Mouse (Mus musculus): ENCODE data around the gene Arhgap23. TPM values are rescaled to one million over a fixed set of nuclear protein-coding genes. Genes with fewer than 3 reads are reported as not detected.
A peak's percentile ranks its signal among the peaks of the same experiment; 100 is the strongest.

Arhgap23 gene
- 2.7 and 4.0 TPM in 2 replicates for polyA plus RNA-seq (2016; fragmentation: Nextera tagmentation; extraction: Ambion mirVana)

DNA sequence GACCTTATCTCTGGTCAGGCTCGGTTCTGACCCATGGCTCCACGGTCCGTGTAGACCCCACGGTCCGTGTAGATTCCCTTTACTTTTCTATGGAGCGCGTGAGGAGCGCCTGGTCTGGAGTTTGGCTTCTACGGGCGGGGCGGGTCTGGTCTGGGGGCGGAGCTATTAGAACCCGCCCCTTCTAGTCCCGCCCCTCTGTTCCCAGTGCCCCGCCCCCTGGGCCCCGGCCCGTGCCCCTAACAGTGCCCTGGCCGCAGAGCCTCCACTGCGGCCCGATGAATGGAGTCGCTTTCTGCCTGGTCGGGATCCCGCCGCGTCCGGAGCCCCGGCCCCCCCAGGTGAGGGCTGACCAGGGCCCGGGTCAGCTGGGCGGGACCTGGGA is at the start of gene Arhgap23:
TSS of gene Arhgap23 (plus strand) at position 204 of the 382 bp plus-strand sequence.
- H3K36me3 ChIP-seq: no peaks in the 10 kb centered on the region
- peak within 1 kb of the TSS; percentile 88 for H3K27ac ChIP-seq
- H3K9me3 ChIP-seq: no peaks in the 10 kb centered on the region
- H3K27me3 ChIP-seq (ENCODE audit: insufficient read depth, poor library complexity, severe bottlenecking): peaks cover 53% of the 10 kb centered on the region
- peak within 1 kb of the TSS; percentile 78 for H3K4me3 ChIP-seq
- DNase-seq (ENCODE audit: low spot score): peak; percentile 87
- WGBS: 1% methylated on average over 29 of the region's 29 CpGs
- peaks cover 59% of the 10 kb centered on the region for H3K4me1 ChIP-seq (replicated peaks)

DNA sequence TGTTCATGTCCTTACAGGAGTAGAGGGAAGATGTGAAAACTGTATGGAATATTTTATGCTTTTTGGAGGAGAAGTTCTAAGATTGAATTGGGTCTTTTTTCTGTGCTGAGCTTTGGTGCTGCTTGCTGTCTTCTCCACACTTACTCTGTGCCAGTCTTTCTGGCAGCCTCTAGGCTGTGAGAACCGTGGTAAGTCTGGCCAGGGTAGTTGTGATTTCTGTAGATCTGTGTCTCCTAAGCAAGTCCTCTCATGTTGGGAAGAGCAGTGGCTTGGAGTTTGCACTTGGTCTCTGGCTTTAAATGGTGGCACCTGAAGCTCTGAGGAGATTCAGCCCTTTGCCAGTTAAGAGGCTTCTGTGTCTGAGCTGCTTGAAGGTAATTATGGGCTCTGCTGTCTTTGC is 49.8 kb upstream of the Arhgap23 start:
- 0 out of 2 replicates have a peak overlapping the region, but pooled peaks have one; percentile 1 for H3K4me3 ChIP-seq
- peaks cover 9% of the 10 kb centered on the region for H3K36me3 ChIP-seq
- H3K27me3 ChIP-seq (ENCODE audit: insufficient read depth, poor library complexity, severe bottlenecking): no peaks in the 10 kb centered on the region
- 85% methylated on average over 1 of the region's 1 CpGs for WGBS
- no peaks in the 10 kb centered on the region for H3K9me3 ChIP-seq
- H3K27ac ChIP-seq: no peak overlapping the region
- no peak for DNase-seq (ENCODE audit: low spot score)
- peaks cover 39% of the 10 kb centered on the region for H3K4me1 ChIP-seq (replicated peaks)

- Histone ChIP-seq H3K4me1 (replicated peaks) (peaks cover 25% of the 10 kb centered on the region), H3K36me3 (peaks cover 16% of the 10 kb centered on the region), H3K27ac (no peak overlapping the region), H3K9me3 (no peaks in the 10 kb centered on the region), H3K27me3 (ENCODE audit: insufficient read depth, poor library complexity, severe bottlenecking) (no peaks in the 10 kb centered on the region), H3K4me3 (no peak overlapping the region)
- WGBS: 93% methylated on average over 5 of the region's 5 CpGs
- DNase-seq (ENCODE audit: low spot score): no peak
Measured at GRCm38 (mm10) chr11:97368501-97368900, 46.8 kb upstream of the Arhgap23 start.

- H3K4me1 ChIP-seq (replicated peaks): peaks cover 5% of the 10 kb centered on the region
- 90% methylated on average over 7 of the region's 7 CpGs for WGBS
- H3K9me3 ChIP-seq: no peaks in the 10 kb centered on the region
- H3K36me3 ChIP-seq: peaks cover 33% of the 10 kb centered on the region
- DNase-seq (ENCODE audit: low spot score): no peak
- H3K27ac ChIP-seq: no peak overlapping the region
- no peaks in the 10 kb centered on the region for H3K27me3 ChIP-seq (ENCODE audit: insufficient read depth, poor library complexity, severe bottlenecking)
- H3K4me3 ChIP-seq: no peak overlapping the region
Measured at GRCm38 (mm10) chr11:97370329-97371091, 44.8 kb upstream of the Arhgap23 start.

GRCm38 (mm10) chr11:97372159-97372864 is 43.0 kb upstream of the Arhgap23 start:
- Histone ChIP-seq H3K4me1 (replicated peaks) (peaks cover 11% of the 10 kb centered on the region; the same call in 1 of the 2 replicates), H3K9me3 (no peaks in the 10 kb centered on the region), H3K27me3 (ENCODE audit: insufficient read depth, poor library complexity, severe bottlenecking) (no peaks in the 10 kb centered on the region), H3K4me3 (no peak overlapping the region), H3K27ac (no peak overlapping the region), H3K36me3 (peaks cover 49% of the 10 kb centered on the region)
- DNase-seq (ENCODE audit: low spot score): no peak
- WGBS: 90% methylated on average over 6 of the region's 6 CpGs

GRCm38 (mm10) chr11:97373402-97373801 is 41.9 kb upstream of the Arhgap23 start:
- no peak for DNase-seq (ENCODE audit: low spot score)
- WGBS: 90% methylated on average over 2 of the region's 2 CpGs
- H3K36me3 ChIP-seq: peaks cover 53% of the 10 kb centered on the region
- H3K9me3 ChIP-seq: no peaks in the 10 kb centered on the region
- H3K4me1 ChIP-seq (replicated peaks): peaks cover 11% of the 10 kb centered on the region; the same call in 1 of the 2 replicates
- no peak overlapping the region for H3K27ac ChIP-seq
- no peak overlapping the region for H3K4me3 ChIP-seq
- H3K27me3 ChIP-seq (ENCODE audit: insufficient read depth, poor library complexity, severe bottlenecking): no peaks in the 10 kb centered on the region

- H3K36me3 ChIP-seq: peaks cover 96% of the 10 kb centered on the region
- no peaks in the 10 kb centered on the region for H3K9me3 ChIP-seq
- H3K4me1 ChIP-seq (replicated peaks): peaks cover 11% of the 10 kb centered on the region; the same call in 1 of the 2 replicates
- DNase-seq (ENCODE audit: low spot score): no peak
- 83% methylated on average over 3 of the region's 3 CpGs for WGBS
- H3K27ac ChIP-seq: no peak overlapping the region
- H3K27me3 ChIP-seq (ENCODE audit: insufficient read depth, poor library complexity, severe bottlenecking): no peaks in the 10 kb centered on the region
- H3K4me3 ChIP-seq: no peak overlapping the region
Measured at GRCm38 (mm10) chr11:97380036-97380435, 35.3 kb upstream of the Arhgap23 start.

DNA sequence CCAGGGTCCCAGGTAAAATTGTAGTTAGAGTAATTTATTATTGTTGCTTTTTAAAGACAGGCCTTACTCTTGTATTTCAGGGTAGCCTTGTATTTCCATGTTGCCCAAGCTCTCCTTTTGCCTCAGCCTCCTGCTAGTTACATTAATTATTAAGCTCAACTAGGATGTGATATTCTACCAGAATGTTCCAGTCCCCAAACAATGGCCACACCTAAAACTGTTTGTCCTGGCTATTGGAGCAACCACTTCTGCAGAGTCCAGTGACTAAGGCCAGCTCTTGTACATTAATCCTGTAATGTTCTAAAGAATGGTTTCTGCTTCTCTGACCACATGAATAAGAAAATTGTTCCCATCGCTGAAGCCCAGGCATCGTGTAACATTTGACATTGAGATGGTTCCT is 32.3 kb upstream of the Arhgap23 start:
- H3K27ac ChIP-seq: no peak overlapping the region
- no peak for DNase-seq (ENCODE audit: low spot score)
- H3K4me1 ChIP-seq (replicated peaks): no peaks in the 10 kb centered on the region
- H3K9me3 ChIP-seq: no peaks in the 10 kb centered on the region
- 92% methylated on average over 2 of the region's 2 CpGs for WGBS
- no peaks in the 10 kb centered on the region for H3K27me3 ChIP-seq (ENCODE audit: insufficient read depth, poor library complexity, severe bottlenecking)
- no peak overlapping the region for H3K4me3 ChIP-seq
- peaks cover 93% of the 10 kb centered on the region for H3K36me3 ChIP-seq

GRCm38 (mm10) chr11:97383764-97384163 is 31.6 kb upstream of the Arhgap23 start:
- 75% methylated on average over 2 of the region's 2 CpGs for WGBS
- no peaks in the 10 kb centered on the region for H3K4me1 ChIP-seq (replicated peaks)
- H3K27ac ChIP-seq: no peak overlapping the region
- DNase-seq (ENCODE audit: low spot score): no peak
- H3K27me3 ChIP-seq (ENCODE audit: insufficient read depth, poor library complexity, severe bottlenecking): no peaks in the 10 kb centered on the region
- no peak overlapping the region for H3K4me3 ChIP-seq
- no peaks in the 10 kb centered on the region for H3K9me3 ChIP-seq
- H3K36me3 ChIP-seq: peaks cover 93% of the 10 kb centered on the region

GRCm38 (mm10) chr11:97387811-97388210 is 27.5 kb upstream of the Arhgap23 start:
- H3K4me1 ChIP-seq (replicated peaks): no peaks in the 10 kb centered on the region
- DNase-seq (ENCODE audit: low spot score): no peak
- H3K36me3 ChIP-seq: peaks cover 97% of the 10 kb centered on the region
- no peaks in the 10 kb centered on the region for H3K9me3 ChIP-seq
- H3K27me3 ChIP-seq (ENCODE audit: insufficient read depth, poor library complexity, severe bottlenecking): no peaks in the 10 kb centered on the region
- no peak overlapping the region for H3K4me3 ChIP-seq
- no peak overlapping the region for H3K27ac ChIP-seq
- 88% methylated on average over 2 of the region's 2 CpGs for WGBS

- H3K27me3 ChIP-seq (ENCODE audit: insufficient read depth, poor library complexity, severe bottlenecking): no peaks in the 10 kb centered on the region
- no peak overlapping the region for H3K4me3 ChIP-seq
- DNase-seq (ENCODE audit: low spot score): no peak
- no peaks in the 10 kb centered on the region for H3K4me1 ChIP-seq (replicated peaks)
- peaks cover 97% of the 10 kb centered on the region for H3K36me3 ChIP-seq
- 89% methylated on average over 8 of the region's 8 CpGs for WGBS
- H3K9me3 ChIP-seq: no peaks in the 10 kb centered on the region
- H3K27ac ChIP-seq: no peak overlapping the region
Measured at GRCm38 (mm10) chr11:97389127-97389526, 26.2 kb upstream of the Arhgap23 start.

DNA sequence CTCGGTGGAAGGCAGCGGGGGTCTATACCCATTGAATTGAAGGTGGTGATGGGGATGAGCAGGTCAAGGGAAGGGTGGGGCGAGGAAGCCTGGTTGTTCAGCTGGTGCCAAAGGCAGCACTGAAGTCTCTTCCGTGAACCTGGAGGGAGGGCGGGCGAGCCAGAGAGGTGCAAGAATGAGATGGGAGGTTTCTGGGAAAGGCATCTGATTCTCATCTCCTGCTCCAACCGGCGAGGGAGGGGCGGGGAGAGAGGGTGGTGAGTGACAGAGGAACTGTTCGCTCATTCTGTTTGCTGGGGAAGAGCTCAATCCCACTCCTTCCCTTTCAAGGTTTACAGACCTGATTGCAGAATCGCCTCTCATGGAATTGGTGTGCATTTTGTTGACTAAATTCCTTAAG is 21.7 kb upstream of the Arhgap23 start:
- no peaks in the 10 kb centered on the region for H3K27me3 ChIP-seq (ENCODE audit: insufficient read depth, poor library complexity, severe bottlenecking)
- H3K4me1 ChIP-seq (replicated peaks): no peaks in the 10 kb centered on the region
- H3K36me3 ChIP-seq: peaks cover 83% of the 10 kb centered on the region
- 69% methylated on average over 11 of the region's 11 CpGs for WGBS
- no peak for DNase-seq (ENCODE audit: low spot score)
- no peak overlapping the region for H3K27ac ChIP-seq
- H3K4me3 ChIP-seq: no peak overlapping the region
- H3K9me3 ChIP-seq: no peaks in the 10 kb centered on the region

- DNase-seq (ENCODE audit: low spot score): no peak
- H3K4me1 ChIP-seq (replicated peaks): no peaks in the 10 kb centered on the region
- H3K4me3 ChIP-seq: no peak overlapping the region
- H3K27me3 ChIP-seq (ENCODE audit: insufficient read depth, poor library complexity, severe bottlenecking): no peaks in the 10 kb centered on the region
- H3K27ac ChIP-seq: no peak overlapping the region
- WGBS: 82% methylated on average over 11 of the region's 11 CpGs
- H3K9me3 ChIP-seq: no peaks in the 10 kb centered on the region
- peaks cover 78% of the 10 kb centered on the region for H3K36me3 ChIP-seq
Measured at GRCm38 (mm10) chr11:97394146-97394545, 21.2 kb upstream of the Arhgap23 start.
